Mouse (Mus musculus) regulatory T cell (primary cell): ENCODE data around the gene Rab11fip3.
"Not testable (repeated sequence)": the region's sequence is repeated elsewhere in the genome, so short reads cannot be mapped to it uniquely, and the experiment has no call there.

Experiments used
- in situ Hi-C: fragments of 300-600 bp; cut with MboI, MseI; formaldehyde crosslinking; loops from one replicate; pipeline ENCODE4 v1.15.1; 2025; ENCODE audit warnings: high pct_unique_total_duplicates

Gene Rab11fip3

DNA sequence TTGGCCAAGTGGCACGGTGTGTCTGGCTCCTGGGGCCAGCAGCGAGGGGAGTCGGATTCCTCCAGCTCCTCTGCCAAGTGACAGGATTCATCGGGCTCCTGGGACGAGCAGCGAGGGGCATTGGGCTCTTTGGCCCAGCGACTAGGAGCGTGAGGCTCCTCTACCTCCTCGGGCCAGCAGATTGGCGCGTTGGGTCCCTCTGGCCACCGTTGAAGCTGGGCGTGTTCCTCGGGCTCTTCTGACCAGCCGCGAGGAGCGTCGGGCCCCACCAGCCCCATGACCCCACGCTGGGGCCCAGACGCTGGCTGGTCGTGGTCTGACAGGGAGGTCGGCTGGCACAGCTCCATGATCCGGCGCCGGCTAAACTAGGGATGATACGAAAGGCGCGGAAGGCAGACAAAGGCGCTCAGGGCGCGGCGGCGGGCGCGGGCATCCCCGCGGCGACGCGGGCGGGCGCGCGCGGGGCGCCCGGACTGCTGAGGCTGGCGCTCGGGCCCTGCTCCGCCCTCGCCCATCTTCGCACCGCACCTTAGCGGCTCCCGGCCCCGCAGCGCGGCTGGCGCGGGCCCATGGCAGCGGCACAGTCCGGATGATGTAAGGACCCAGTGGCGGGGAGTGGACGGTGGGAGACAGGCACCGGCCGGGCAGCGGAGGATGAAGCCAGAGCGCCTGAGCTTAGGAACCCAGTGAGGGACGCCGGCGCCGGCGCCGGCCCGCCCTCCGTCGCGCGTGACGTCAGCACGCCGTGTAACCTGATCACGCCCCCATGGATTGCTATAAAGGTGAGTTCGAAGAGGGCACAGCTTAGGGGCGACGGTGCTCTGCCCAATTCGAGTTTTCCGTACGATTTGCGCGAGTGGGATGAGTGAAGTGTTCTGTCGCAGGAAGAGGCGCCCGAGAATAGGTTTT, at the start of gene Rab11fip3:
Rab11fip3 (minus strand) TSS at position 725 of the 909 bp plus-strand sequence.
- in situ Hi-C loops, result no loop called here

DNA sequence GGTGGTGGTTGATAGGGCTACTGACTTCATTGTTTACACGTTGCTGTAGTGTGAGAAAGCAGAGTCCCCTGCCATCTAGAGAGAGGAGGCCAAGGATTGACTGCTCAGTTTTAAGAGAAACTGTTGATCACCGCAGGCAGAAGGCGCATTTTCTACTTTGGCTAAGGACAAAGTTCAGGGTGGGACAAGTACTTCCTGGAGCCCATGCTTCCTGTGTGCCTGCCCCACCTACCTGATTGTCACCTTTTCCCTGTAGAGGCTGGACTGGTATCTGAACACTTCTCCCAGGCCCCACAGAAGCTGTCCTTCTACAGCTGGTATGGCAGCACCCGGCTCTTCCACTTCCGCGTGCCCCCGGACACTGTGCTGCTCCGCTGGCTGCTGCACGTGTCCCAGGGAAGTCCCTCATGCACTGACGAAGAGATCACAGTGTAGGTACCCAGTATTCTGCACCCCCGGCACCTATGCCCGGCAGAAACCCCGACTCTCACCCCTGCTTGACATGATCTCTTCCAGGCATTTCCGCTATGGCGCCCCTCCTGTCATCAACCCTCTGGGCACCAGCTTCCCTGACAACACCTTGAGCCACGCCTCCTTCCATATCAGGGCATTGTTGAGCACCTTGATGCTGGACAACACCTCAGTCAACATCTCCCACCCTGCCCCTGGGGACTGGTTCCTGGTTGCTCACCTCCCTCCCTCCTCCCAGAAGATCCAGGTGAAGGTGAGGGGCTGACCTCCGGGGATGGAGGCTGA, 47.3 kb upstream of the Rab11fip3 start:
- in situ Hi-C loops, result no loop called here

DNA sequence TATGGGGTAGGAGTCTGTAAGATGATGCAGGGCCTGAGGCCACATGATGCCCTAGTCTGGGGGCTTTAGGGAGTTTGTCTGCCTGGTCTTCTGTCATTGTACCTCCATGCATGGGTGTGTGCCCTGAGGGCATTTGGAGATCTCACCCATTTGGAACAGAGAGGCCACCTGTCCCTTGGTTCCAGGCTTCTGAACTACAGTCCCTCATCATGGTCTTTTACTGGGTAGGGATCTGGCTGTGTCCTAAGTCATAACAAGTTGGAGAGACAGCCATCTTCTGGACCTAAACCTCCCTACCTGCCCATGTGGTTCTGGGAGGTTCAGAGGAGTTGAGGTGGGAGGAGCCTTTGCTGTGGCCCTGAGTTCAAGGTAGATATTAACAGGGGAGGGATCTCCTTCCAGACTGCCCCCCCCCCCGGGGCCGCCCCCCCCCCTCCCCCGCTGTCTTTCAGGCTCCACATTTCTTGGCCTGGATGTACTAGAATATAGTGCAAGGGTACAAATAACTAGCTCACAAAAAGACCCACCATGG, 46.7 kb upstream of the Rab11fip3 start:
- in situ Hi-C loops, result no loop called here

DNA sequence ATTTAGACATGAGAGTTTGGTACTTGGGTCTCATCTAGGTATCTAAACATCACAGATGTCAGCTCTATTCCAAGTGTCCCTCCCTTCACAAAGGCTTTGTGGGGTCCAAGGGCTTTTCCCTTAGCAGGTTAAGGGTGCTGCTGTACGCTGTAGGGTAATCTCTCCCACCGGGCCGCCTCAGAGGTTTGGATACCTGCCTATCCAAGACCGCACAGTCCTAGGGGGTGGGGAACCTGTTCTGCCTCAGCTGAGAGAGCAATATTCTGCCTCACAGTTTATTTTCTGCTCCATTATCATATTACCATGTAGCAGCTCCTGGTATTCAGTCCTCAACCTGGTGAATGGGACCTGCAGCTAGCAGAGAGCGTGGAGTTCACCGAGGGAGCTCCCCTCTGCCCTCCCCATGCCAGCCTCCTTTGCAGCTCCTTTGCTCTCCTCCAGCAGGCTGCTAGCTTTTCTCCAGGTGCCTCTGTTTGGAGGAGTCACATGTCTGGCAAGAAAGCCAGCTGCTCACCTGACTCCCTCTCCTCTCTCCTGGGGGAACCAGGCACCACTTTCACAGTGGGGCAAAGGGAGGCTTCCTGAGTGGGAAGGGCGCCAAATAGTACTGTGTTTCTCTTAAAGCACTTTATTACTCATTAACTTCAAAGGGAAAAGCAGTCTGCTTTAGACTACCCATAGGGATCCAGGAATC, 46.0 kb upstream of the Rab11fip3 start:
- in situ Hi-C loops, result no loop called here

DNA sequence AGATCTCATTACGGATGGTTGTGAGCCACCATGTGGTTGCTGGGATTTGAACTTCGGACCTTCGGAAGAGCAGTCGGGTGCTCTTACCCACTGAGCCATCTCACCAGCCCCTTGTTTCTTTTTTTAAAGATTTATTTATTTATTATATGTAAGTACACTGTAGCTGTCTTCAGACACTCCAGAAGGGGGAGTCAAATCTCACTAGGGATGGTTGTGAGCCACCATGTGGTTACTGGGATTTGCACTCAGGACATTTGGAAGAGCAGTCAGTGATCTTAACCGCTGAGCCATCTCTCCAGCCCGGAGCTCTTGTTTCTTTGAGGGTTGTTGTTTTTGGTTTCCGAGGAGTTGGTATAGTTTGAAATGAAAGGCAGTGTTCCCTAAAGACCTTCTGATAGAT, 45.1 kb upstream of the Rab11fip3 start:
- in situ Hi-C loops, result not testable (repeated sequence)

DNA sequence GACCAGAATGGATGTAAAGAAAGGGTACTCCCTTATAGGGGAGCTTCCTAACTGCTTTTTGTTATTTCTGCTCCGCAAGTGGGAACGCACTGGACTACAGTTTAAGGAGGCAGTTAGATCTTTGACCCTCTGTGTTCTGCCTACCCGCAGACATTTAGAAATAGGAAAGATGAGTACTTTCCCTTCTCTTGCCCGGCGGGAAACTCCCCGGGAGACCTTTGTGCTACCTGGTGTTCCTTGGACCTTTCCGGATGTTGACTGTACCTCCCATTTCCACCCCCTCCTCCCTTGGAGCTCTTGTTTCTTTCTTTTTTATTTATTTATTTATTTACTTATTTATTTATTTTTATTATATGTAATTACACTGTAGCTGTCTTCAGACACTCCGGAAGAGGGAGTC, 44.7 kb upstream of the Rab11fip3 start:
- in situ Hi-C loops, result no loop called here

DNA sequence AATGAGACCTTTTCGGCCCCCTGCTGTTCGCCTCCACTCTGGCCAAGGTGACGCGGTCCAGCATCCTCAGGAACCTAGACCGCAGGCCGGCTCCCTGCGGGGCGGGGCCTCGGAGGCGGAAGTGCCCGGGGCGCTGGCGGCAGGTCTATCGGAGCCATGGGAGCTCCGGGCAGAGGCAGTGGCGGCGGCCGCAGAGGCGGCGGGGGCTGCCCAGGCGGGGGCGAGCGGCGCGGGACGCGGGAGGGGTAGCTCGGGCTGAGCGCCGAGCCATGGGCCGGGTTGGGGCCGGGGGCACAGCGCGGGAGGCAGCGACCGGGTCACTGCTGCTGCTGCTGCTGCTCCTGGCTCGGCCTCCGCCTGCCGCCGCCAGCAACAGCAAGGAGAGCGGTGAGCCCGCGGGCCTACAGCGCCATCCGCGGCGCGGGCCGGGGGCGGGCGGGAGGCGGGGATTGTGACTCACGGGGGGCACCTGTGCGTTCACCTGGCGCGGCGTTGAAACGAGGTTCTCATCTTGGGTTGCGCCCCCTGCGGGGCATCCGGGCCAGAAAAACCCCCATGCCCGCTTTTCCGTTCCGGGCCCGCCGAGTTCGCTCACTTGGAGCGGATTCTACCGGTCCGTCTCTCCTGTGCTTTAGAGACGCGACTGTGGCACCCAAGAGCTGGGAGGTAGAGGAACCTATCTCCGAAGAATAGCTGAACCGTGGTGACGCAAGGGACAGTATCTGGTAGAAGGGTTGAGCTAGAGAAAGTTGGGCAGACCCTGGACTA, 44.0 kb upstream of the Rab11fip3 start, which contains the start of gene Tmem8:
Tmem8 (plus strand) TSS at position 119 of the 768 bp plus-strand sequence.
- in situ Hi-C loops, result no loop called here

DNA sequence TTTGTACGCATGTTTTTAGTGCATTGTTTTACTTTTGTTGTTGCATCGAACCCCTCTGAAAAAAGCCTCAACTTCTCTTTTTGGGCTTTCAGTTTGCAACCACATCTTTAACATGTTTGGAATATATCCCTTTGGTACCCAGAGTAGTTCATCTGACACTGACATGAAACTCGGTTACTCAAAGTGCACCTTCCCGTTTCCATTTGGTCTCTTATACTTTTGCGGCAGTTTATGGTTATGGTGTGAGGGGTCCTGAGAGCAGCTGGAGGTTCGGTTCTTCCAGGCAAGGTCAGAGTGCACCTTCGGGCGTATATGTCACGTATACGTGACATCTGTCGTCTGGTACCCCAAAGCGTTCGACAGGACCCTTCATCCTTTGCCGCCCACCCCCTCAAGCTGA, 43.4 kb upstream of the Rab11fip3 start:
- in situ Hi-C loops, result no loop called here

DNA sequence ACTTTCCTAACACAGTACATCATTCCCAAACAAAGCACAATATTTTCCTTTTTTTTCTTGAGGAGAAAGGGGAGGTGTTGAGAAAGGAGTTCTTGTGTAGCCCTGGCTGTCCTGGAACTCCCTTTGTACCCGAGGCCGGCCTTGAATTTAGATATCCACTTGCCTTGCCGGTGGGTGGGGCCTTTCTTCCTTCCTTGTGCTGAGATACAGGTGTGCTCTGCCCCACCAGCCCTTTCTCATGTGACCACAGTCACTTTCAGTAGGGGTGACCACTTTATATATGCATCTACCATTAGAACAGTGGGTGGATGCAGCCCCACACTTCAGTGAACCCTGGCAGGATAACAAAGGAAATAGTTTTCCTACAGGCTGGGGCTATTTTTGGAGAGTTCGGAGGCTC, 42.4 kb upstream of the Rab11fip3 start:
- in situ Hi-C loops, result no loop called here

DNA sequence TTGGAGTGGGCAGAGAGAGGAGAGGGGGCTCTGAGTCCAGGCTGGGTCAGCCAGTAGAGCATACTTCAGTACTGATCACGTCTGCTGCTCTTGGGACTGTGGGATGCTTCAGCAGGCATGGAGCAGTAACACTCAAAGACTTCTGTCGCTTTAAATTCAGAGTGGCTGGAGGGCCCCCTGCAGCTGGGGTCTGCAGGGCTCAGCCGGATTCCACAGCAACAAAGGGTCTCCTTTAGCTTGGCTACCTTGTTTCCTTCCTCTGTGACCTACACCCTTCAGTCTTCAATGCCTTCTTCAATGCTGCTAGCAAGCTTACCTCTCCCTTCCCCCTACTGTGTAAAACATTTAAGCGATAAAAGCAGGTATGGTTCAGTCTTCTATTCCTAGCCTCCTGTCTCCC, 41.7 kb upstream of the Rab11fip3 start:
- in situ Hi-C loops, result no loop called here

DNA sequence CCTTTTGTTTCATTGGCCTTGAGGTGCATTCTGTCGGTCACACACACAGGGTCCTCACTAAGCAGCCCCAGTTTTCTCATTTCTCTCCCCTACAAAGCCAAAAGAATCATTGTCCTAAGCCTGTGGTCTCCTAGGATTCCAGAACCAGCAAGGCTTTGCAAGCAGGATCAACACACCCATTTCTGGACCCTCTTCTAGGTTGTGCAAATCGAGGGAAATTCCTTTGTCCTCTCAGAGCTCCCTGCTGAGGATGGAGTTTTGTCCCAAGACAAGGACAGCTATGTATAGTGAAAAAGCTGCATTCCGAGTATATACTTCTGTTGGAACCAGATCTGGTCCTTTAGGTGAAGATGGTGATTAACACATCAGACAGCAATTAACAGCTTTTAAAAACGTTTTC, 40.8 kb upstream of the Rab11fip3 start:
- in situ Hi-C loops, result no loop called here

DNA sequence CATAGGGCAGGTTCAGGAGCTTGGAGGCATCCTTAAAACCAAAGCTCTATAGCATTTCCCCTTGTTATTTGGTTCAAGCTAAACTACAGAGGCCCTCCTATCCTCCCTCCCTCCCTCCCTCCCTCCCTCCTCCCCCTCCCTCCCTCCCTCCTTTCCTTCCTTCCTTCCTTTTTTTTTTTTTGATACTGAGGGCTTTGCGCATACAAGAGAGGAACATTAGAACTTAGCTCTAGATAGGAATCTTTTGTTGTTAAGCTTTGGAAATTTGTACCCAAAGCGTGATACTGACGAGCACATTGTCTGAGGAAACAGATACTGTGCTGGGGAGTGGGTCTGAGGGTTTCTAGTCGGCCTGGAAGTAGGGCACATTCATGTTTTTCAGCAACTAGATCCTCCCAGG, 36.3 kb upstream of the Rab11fip3 start:
- in situ Hi-C loops, result no loop called here

DNA sequence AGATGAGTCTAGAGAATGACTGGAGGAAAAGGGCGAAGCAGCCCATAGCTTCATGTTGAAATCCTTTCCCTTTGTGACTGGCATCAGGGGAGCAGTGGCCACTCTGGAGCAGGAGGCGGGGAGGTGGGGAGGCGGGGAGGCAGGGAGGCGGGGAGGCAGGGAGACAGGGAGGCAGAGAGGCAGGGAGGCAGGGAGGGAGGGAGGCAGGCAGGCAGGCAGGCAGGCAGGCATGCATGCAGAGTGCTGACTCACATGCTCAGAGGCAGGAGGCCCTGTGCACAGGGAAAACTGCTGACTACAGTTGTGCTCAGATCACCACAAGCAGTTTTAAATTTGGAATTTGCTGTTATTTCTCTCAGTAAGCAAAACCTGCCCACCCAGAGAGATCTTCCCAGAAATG, 32.1 kb upstream of the Rab11fip3 start:
- in situ Hi-C loops, result no loop called here

DNA sequence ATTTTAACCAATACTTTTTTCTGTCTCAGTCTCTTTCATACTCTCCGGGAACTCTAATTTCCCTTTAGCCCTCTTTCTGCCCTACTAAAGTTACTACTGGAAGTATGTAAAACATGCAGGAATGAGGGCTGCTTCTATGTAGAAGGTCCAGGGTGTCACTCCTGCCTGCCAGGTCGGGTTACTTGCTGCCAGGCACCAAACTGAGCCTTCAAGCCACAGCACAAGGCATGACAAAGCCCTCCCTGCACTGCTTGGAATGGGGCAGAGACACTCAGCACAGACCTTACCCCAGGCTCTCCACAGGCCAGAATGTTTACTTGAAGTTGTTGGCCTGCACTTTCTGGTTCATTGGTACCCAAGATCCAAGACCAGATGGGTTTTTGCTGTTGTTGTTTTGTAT, 30.8 kb upstream of the Rab11fip3 start:
- in situ Hi-C loops, result no loop called here

DNA sequence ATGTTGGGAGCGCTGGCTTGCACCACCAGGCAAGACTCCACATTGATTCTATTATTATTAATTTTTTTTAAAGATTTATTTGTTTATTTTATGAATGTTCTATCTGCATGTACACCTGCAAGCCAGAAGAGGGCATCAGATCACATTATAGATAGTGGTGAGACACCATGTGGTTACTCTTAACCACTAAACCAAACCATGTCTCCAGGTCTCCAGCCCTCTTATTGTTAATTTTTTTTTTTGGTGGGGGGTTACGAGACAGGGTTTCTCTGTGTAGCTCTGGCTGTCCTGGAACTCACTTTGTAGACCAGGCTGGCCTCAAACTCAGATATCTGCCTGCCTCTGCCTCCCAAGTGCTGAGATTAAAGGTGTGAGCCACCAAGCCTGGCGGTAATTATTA, 30.0 kb upstream of the Rab11fip3 start:
- in situ Hi-C loops, result not testable (repeated sequence)

DNA sequence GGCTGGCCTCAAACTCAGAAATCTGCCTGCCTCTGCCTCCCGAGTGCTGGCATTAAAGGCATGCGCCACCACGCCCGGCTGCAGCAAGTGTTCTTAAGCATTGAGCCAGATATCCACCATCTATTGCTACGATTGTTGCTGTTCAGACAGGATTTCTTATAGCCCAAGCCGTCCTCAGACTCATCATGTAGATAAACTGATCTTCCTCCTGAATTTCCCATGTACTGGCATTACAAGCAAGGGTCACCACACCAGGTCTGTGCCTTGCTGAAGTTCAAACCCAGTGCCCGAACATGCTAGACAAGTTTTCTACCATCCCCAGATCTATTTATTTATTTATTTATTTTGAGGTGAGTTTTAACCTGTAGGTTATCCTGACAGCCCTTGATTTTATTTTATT, 29.1 kb upstream of the Rab11fip3 start:
- in situ Hi-C loops, result no loop called here

DNA sequence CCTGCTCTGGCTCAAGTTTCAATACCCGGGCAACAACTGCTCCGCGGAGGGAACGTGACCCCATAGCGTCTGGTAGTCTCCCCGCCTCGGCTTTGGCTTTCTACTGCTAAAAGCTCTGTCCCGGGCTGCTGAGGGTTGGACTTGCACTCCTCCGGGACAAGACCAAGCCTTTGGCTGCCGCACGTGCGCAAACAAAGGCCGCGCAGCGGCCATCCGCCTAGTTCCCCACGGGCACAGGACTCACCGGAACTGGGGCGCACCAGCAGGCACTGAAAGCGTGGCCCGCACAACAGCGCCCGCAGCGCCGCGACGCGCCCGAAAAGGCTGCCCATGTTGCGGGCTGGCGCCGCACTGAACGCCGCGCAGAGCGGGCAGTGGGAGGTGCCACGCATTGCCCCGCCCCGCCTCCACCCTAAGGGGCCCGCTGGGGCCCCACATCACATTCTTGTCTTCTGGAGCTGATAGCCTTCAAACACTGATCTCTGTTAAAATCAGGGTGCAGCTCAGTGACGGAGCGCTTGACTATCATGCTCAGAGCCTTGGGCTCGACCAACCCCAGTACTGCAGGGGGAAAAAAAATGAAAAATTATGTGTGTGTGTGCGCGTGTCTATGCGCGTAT, 25.9 kb upstream of the Rab11fip3 start, which contains the start of gene Nme4:
Nme4 (minus strand) TSS at position 482 of the 620 bp plus-strand sequence.
- in situ Hi-C loops, result no loop called here

DNA sequence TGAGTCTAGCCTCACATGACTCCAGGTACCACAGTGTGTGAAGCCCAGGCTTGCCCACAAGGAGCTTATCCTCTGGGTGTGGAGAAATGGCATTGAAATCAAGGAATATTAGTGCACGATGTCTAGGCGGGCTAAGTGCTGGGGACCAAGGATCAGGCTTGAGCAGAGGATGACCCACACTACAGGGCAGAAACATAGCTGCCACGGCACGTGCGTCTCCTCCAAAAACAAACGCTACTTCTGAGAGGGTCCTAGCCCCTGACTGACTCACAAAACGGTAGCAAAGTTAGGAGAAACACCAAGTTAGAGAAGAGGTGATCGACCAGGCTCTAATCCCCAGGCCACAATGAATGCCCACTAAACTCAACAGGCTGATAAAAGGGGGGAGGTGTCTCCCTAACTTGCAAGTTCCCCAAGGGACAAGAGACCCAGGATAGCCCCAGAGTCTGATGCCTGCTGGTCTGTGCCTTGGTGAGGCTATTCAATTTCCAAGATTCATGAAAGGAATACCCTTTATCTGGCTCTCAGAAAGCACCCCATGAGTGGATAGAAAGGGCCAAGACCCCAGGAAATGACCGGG, 25.3 kb upstream of the Rab11fip3 start:
- in situ Hi-C loops, result no loop called here

DNA sequence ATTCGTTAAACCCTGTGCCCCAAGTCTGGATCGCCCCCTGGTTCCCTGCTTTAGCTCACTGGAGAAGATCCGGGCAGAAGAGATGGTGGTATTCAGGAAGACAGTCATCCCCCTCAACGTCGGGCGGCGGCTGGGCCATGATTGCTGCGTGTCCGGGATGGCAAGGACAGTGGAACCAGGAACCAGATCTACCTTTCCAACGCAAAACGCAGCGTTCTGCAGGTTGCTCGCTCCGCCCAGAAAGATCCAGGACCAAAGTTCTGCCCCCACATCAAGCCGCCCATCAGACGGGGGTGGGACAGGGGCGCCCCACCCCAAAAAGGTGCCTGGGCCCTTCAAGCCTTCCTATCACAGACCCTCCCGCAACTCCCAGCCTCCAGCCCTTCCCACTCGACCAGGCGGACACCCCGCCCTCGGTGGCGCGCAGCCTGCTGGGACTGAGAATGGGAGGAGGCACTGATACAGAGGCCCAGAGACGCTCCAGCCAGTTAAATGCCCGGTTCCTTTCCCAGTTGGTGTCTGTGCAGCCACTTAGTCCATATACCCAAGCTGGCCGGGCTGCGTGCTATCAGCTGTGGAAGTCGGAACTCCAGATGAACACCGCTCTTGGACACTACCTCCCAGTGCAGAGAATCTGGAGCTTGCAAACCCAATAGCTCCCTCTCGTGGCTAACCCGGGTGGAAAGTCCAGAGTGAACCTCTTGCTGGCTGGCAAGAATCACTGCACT, 20.7 kb upstream of the Rab11fip3 start, which contains the start of gene Decr2:
Decr2 (minus strand) TSS at position 433 of the 728 bp plus-strand sequence.
- in situ Hi-C loops, result no loop called here
